Mouse (Mus musculus) cerebellum, postnatal 36 days (tissue): ENCODE measurements around the gene Ocel1.
"Not testable (repeated sequence)": the region's sequence is repeated elsewhere in the genome, so short reads cannot be mapped to it uniquely, and the experiment has no call there.

Source experiments
- DNase-seq, 2 experiments: peaks; one replicate each; pipeline ENCODE4 v3.0.0; 2021 to 2022; ENCODE audit warnings: mixed read lengths in 2 of 2

Ocel1 gene

GRCm38 (mm10) chr8:71371236-71371848, at the start of gene Ocel1:
Gene Ocel1 (plus strand): TSS chr8:71371298.
- peak; percentile 91 to 96 for DNase-seq

DNA sequence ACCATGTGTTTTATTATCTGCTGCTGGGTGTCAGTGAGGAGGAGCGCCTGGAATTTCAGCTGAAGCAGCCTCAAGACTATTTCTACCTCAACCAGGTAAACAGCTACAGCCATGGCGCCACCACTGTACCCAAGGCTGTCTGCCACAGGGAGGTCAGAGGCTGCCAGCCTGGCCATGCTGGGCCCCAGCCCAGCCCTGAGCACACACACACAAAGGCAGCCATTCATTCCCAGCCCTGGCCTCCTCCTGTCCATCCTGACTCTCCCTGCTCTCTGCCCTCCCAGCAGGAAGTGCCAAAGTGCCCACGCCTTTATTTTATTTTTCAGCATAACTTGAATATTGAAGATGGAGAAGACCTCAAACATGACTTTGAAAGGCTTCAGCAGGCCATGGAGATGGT, 48.2 kb upstream of the Ocel1 start:
- no peak for DNase-seq

GRCm38 (mm10) chr8:71324848-71325247, 46.2 kb upstream of the Ocel1 start:
- DNase-seq, result peak in 1 of 2 experiments; percentile 17

- not testable (repeated sequence) for DNase-seq
Observed at GRCm38 (mm10) chr8:71337834-71338233, 33.3 kb upstream of the Ocel1 start.

GRCm38 (mm10) chr8:71340625-71341024, 30.5 kb upstream of the Ocel1 start:
- peak; percentile 28 to 34 for DNase-seq

GRCm38 (mm10) chr8:71346581-71346980, 24.5 kb upstream of the Ocel1 start:
- DNase-seq, result no peak

DNA sequence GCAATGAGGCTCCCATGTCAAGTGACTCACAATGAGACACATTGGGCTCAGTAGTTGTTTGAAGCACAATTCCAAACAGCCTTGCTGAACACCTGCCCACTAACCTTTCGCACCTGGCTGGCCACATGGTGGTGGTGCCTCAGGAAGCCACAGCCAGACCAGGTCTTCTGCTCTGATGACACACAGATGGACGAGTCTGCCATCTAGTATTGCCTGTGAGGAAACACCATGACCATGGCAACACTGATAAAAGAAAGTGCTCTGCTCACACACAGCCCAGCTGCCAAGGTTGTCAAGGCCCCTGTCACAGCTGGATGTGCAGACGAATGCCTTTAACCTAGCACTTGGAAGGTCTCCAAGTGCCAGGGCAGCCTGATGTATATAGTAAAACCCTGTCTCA, 20.0 kb upstream of the Ocel1 start:
- DNase-seq, result no peak

GRCm38 (mm10) chr8:71351520-71351919, 19.6 kb upstream of the Ocel1 start:
- no peak for DNase-seq

DNA sequence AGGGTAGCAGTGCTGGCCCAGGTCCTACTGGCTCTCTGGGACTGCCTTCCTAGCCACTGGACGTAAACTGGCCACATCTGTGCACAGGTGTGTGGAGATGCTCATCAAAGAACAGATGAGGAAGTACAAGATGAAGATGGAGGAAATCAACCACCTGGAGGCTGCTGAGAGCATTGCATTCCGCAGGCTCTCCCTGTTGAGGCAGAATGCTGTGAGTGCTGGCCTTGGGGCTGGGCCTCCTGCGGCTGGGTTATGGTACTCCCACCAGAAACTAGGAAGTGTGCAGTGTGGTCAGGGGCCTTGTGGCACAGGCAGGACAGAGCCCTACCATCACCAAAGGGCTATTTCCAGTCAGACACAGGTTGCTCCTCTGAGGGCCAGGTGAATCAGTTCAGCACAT, 13.1 kb upstream of the Ocel1 start:
- DNase-seq, result no peak

DNA sequence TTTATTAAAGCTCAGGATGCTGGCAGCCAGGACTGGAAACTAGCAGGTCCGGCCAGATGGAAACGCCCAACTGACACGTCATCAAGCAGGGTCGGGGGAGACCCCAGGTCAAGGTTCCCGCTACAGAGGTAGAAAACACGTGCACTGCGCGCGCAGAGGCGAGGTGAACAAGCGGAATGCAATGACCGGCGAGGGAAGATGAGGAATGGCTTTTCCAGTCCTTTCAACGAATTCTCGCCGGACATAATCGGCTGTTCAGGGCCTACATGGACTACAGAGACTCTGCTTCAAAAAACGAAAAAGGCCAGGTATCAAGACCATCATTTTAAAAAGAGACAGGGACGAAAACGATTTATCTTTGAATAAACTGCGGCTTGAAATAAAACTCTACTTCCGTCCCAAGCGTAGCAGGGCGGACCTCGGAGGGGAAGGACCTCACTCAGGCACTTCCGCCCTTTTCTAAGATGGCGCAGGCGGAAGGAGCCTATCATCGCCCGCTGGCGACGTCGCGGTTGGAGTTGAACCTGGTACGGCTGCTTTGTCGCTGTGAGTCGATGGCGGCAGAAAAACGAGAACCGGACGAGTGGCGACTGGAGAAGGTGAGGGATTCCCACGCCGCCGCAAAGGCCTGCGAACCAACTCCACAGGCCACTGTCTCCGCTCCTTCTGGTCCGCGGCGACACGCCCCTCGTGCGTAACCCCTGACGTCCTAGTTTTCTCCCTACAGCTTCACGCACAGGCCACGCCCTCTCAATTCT, 4.1 kb upstream of the Ocel1 start, which contains the start of gene Use1:
TSS of gene Use1 (plus strand) at position 78 of the 758 bp plus-strand sequence.
- peak; percentile 84 to 90 for DNase-seq

DNA sequence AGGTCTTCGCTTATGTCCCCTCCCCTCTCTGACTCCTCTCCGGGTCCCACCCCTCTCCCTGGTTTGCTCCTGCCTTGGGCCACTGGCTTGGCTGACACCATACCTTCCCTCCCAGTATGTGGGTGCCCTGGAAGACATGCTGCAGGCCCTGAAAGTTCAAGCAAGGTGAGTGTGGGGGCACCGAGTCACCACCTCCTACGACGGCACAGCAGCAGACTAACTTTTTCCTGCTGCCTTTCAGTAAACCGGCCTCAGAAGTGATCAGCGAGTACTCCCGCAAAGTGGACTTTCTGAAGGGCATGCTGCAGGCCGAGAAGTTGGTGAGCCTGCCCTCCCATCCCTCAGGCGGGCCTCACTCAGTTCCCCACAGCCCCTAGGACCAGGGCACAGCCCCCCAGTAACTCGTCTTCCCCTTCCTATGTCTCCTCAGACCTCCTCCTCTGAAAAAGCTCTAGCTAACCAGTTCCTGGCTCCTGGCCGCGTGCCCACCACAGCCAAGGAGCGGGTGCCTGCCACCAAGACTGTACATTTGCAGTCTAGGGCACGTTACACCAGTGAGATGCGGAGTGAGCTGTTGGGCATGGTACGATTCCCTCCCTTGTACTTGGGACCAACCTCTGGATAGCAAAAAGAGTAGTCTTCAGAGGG, 3.4 kb upstream of the Ocel1 start:
- peak; percentile 16 to 31 for DNase-seq

GRCm38 (mm10) chr8:71368366-71368765, 2.7 kb upstream of the Ocel1 start:
- no peak for DNase-seq

DNA sequence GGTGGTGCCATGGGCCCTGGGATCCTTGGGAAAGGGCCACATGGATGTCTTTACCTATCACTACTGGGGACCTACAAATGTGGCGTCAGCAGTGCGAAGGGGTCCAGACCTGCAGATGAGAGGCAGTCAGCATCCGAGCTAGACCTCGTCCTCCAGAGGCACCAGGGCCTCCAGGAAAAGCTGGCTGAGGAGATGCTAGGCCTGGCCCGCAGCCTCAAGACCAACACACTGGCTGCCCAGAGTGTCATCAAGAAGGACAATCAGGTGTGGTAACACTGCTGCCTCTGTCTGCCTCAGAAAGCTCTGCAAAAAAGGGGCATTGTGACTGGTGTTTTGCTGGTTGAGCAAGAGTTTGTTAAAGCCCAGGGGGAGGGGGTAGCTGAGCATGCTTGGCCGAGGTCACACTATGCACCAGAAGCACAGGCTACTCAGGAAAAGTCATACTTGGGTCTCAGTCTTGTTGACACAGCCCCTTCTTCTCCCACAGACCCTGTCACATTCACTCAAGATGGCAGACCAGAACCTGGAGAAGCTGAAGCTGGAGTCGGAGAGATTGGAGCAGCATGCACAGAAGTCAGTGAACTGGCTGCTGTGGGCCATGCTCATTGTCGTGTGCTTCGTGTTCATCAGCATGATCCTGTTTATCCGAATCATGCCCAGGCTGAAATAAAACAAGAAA, 1.9 kb upstream of the Ocel1 start:
- no peak for DNase-seq

DNA sequence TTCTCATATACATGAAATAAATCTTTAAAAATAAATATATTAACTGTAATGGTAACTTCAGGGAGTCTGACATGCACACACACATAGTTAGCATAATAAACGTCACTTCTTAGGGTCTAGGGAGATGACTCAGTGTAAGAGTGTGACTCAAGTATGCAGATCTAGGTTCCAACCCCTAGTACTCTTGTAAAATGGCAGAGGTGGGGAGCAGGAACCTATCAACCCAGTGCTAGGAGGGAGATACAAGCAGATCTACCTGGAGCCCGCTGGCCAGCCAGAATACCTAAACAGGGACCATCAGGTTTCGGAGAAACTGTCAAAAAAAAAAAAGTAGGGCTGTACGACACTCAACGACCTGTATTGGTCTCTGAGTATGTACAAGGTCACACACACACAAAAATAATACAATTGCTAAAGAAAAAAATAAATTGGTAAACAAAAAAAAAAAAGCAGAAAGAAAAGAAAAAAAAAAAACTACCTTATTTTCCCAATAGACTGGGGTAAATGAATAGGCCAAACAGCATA, 325 bp upstream of the Ocel1 start:
- DNase-seq, result peak in 1 of 2 experiments; percentile 23

DNA sequence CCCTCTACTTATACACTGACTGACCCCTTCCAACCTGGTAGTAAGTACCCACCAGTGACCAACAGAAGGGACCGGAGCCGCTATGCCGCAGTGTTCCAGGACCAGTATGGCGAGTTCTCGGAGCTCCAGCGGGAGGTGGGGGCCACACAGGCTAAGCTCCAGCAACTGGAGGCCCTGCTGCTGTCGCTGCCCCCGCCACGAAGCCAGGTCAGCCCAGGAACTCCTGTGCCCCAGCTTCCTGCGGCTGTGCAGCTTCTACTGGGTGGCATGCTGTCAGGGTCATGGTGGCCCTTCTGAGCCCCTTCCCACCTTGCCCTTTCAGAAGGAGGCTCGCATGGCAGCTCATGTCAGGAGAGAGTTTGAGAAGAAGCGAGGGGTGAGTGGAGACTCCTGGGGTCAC, 1.3 kb downstream of the Ocel1 start:
- no peak for DNase-seq

GRCm38 (mm10) chr8:71373000-71373399, 1.9 kb downstream of the Ocel1 start:
- no peak for DNase-seq

GRCm38 (mm10) chr8:71374616-71375206, 3.6 kb downstream of the Ocel1 start:
- no peak for DNase-seq

- DNase-seq, result peak; percentile 70 to 76
Observed at GRCm38 (mm10) chr8:71375581-71376422, 4.7 kb downstream of the Ocel1 start.

DNA sequence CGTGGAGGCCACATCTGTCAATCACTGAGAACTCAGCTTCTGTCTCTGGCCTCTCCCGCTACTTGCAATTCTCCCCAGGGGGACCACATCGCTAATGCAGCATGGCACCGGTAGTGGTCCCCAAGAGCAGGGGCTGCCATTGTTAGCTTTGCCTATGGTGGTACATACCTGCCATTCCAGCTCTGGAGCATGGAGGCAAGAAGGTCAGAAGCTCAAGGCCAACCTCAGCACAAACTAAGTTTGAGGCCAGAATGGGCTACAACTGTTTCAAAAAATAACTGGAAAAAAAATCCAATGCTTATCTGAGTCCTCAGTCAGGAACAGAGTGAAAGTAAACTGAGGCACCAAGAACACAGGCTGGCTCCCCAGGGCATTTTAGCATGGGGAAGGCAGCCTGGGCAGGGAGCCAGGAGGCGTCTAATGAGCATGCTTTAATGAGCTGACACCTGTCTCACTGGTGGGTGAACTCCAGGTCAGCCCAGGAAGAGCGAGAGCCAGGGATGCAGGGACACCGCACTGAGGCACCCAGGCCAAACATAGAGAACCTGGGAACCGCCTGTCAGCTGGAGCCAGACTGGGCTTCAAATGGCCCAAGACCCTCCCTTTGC, 5.4 kb downstream of the Ocel1 start:
- peak; percentile 20 to 36 for DNase-seq

- no peak for DNase-seq
Observed at GRCm38 (mm10) chr8:71379008-71379407, 7.9 kb downstream of the Ocel1 start.

DNA sequence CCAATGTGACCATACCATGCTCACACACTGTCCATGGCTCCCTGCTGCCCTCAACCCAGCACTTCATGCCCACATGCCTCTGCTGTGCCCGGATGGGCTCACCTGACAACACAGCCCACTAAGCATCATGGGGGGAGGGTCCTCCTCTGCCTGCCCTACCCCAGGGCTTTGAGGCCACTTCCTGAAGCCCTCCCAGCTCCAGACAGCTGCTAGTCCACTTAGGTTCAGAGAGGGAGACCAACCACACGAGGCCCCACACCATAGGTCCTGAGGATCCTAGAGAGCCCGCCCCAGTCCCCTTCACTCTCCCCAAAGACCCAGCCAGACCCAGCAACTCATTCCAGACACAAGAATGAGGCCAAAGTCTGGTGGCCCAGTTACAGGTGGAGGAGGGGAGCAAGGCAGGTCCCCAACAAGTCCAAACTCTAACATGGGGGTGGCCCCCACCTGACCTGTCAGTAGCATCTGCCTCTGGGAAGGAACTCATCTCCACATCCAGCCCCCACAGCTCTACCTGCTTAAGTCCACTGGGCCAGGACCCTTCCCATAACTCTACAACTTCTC, 8.5 kb downstream of the Ocel1 start:
- DNase-seq, result no peak
